Comparison of ENCODE assay signal across 10 mouse cellular contexts in the genomic region with DNA sequence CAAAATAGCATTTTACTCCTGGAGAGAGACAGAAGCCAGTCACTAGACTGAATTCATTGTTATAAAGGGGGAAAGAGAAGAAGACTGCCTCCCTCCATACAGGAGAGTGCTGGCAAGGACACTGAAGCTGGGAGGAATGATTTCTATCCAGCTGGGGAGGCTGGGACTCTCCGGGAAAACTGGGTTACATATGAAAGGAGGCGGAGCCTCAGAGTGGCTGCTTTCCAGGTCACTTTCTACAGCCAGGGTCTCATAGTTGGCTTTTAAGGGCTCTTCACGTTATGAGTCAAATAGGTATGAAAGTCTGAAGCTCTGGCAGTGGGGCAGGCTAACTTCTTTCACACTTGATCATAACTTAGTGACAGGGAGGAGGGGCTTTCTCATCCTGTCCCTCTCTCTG.
DNase-seq lines count a peak whose midpoint lies in the region; ATAC-seq and TF ChIP-seq lines count a peak whose summit lies in the region.
"Had no signal": no experiment of that assay in that cellular context is flagged by ENCODE, and none has a peak within 500 bp of the region (broad histone marks: within the 10 kb centered on the region; RNA-seq: fewer than 3 reads in every experiment).

No protein-coding gene starts in this region.

- peaks cover 23% of the 10 kb centered on the region for H3K4me1 ChIP-seq in kidney, postnatal 0 days (replicated peaks; ENCODE audit: insufficient read depth, low read length)
- H3K4me1 ChIP-seq in heart, postnatal 0 days (ENCODE audit: control insufficient read depth, insufficient read depth), result peaks cover 57% of the 10 kb centered on the region

- no peaks in the 10 kb centered on the region for H3K27me3 ChIP-seq in kidney, postnatal 0 days (ENCODE audit: insufficient read depth, low read length)
- no peaks in the 10 kb centered on the region for H3K27me3 ChIP-seq in heart, postnatal 0 days (ENCODE audit: control insufficient read depth, insufficient read depth, low read length)
- H3K27me3 ChIP-seq: limb, embryonic 12.5 days; midbrain, embryonic 13.5 days had no signal

- no peaks in the 10 kb centered on the region for H3K9me3 ChIP-seq in kidney, postnatal 0 days (replicated peaks; ENCODE audit: low read length)
- no peaks in the 10 kb centered on the region for H3K9me3 ChIP-seq in heart, postnatal 0 days (replicated peaks; ENCODE audit: control insufficient read depth, low read length)
- H3K9me3 ChIP-seq: limb, embryonic 12.5 days; midbrain, embryonic 13.5 days had no signal

- no peak; the same call in 1 of the 2 replicates for ATAC-seq in kidney, postnatal 0 days (replicated peaks; ENCODE audit: low FRiP score, low read depth)
- ATAC-seq in heart, postnatal 0 days (ENCODE audit: insufficient read depth, low read depth), result no peak
- ATAC-seq: midbrain, embryonic 13.5 days had no signal

- TF ChIP-seq CTCF in kidney, postnatal 0 days (IDR thresholded peaks at IDR 0.05; ENCODE audit: low read depth), result no peak
- no peak for TF ChIP-seq CTCF in heart, postnatal 0 days (IDR thresholded peaks at IDR 0.05; ENCODE audit: low read depth)

- WGBS in kidney, postnatal 0 days, result 30% methylated on average over 3 of the region's 3 CpGs
- WGBS in heart, postnatal 0 days, result 16% methylated on average over 3 of the region's 3 CpGs

- H3K4me2 ChIP-seq in kidney, postnatal 0 days (ENCODE audit: low read length), result no peak overlapping the region
- peak overlapping the region; percentile 18; the same call in 1 of the 2 replicates for H3K4me2 ChIP-seq in heart, postnatal 0 days (ENCODE audit: low read depth, low read length)
- H3K4me2 ChIP-seq: limb, embryonic 12.5 days; midbrain, embryonic 13.5 days had no signal

- no peak overlapping the region for H3K9ac ChIP-seq in kidney, postnatal 0 days (ENCODE audit: low read depth, low read length)
- H3K9ac ChIP-seq in heart, postnatal 0 days (replicated peaks; ENCODE audit: low read depth, low read length), result 0 out of 2 replicates have a peak overlapping the region, but pooled peaks have one; percentile 3
- H3K9ac ChIP-seq: limb, embryonic 12.5 days; midbrain, embryonic 13.5 days had no signal

- H3K36me3 ChIP-seq in kidney, postnatal 0 days (ENCODE audit: insufficient read depth, low read length), result no peaks in the 10 kb centered on the region
- H3K36me3 ChIP-seq in heart, postnatal 0 days (replicated peaks; ENCODE audit: control insufficient read depth, insufficient read depth, low read length), result no peaks in the 10 kb centered on the region
- H3K36me3 ChIP-seq: limb, embryonic 12.5 days; midbrain, embryonic 13.5 days had no signal

- TF ChIP-seq EP300 in heart, postnatal 0 days (IDR thresholded peaks at IDR 0.05; ENCODE audit: low read depth), result no peak

- no peak overlapping the region for H3K27ac ChIP-seq in kidney, postnatal 0 days
- H3K27ac ChIP-seq in heart, postnatal 0 days (ENCODE audit: low read depth), result peak overlapping the region; percentile 4
- H3K27ac ChIP-seq: limb, embryonic 12.5 days; midbrain, embryonic 13.5 days had no signal

- DNase-seq in embryo, embryonic 11 days, result peak; percentile 25
- DNase-seq in embryo, embryonic 9.5 days (ENCODE audit: extremely low spot score), result no peak
- peak; percentile 65 for DNase-seq in kidney, postnatal 0 days (ENCODE audit: low spot score)
- no peak for DNase-seq in kidney, adult 18-20 months
- DNase-seq in heart, postnatal 0 days (ENCODE audit: low spot score), result peak; percentile 21
- peak; percentile 22 to 56 for DNase-seq in lung, postnatal 4 days
- no peak for DNase-seq in adipocyte (ENCODE audit: low spot score)
- DNase-seq in left cerebral cortex, postnatal 10 days (ENCODE audit: extremely low spot score in 1 of 2, low spot score in 2 of 2), result no peak

- H3K4me3 ChIP-seq in kidney, postnatal 0 days (replicated peaks; ENCODE audit: low read depth, low read length), result no peak overlapping the region
- no peak overlapping the region for H3K4me3 ChIP-seq in heart, postnatal 0 days (ENCODE audit: low read depth, low read length)
- H3K4me3 ChIP-seq: limb, embryonic 12.5 days; midbrain, embryonic 13.5 days had no signal

- intact Hi-C loops in left cerebral cortex, postnatal 10 days (cut with DNase I), result no loop called here

Comparison
In these comparisons a context has a peak if more than half of its experiments do, and no peak if none do; other contexts are left out.
1. DNase-seq: peak in embryo, embryonic 11 days (single experiment), kidney, postnatal 0 days (single experiment), heart, postnatal 0 days (single experiment) and lung, postnatal 4 days (2 of 2); none in embryo, embryonic 9.5 days (single experiment), kidney, adult 18-20 months (single experiment), adipocyte (single experiment) and left cerebral cortex, postnatal 10 days (0 of 2).